Mouse (Mus musculus): ENCODE data around the gene Mks1. TPM values are rescaled to one million over a fixed set of nuclear protein-coding genes. Genes with fewer than 3 reads are reported as not detected.

Mks1 gene
- polyA plus RNA-seq, 1 experiment, result 5.0 TPM

GRCm38 (mm10) chr11:87904331-87904730 is 51.3 kb downstream of the Mks1 start:
- TF ChIP-seq CTCF (IDR thresholded peaks at IDR 0.05; ENCODE audit: extremely low read depth, insufficient read length, insufficient replicate concordance, low read depth, low read length) (no peak), POLR2A (IDR thresholded peaks at IDR 0.05; ENCODE audit: low read depth, low read length) (no peak)
- WGBS, result 73% methylated on average over 3 of the region's 3 CpGs
- H3K4me3 ChIP-seq (ENCODE audit: low read depth, low read length), result no peak overlapping the region
- no peaks in the 10 kb centered on the region for H3K4me1 ChIP-seq (ENCODE audit: control insufficient read depth, insufficient read depth, insufficient read length, low read length)
- no peaks in the 10 kb centered on the region for H3K36me3 ChIP-seq (ENCODE audit: control insufficient read depth, insufficient read depth, low read length)
- H3K27ac ChIP-seq (ENCODE audit: insufficient read depth, low read depth, low read length), result no peak overlapping the region
- H3K27me3 ChIP-seq (ENCODE audit: control insufficient read depth, insufficient read depth, low read length), result no peaks in the 10 kb centered on the region

Other genes with a start within 250 kb of the Mks1 start
- gene Hsf5, start 236.1 kb upstream of the Mks1 start, polyA plus RNA-seq (2012; rRNA removed), result 0.13 and 0.34 TPM in 2 replicates
- 16.3 and 19.6 TPM in 2 replicates for gene Rnf43, start 190.5 kb upstream of the Mks1 start, polyA plus RNA-seq (2012; rRNA removed)
- gene Supt4a, start 115.7 kb upstream of the Mks1 start, polyA plus RNA-seq (2012; rRNA removed), result 21.5 and 43.3 TPM in 2 replicates
- gene Tspoap1, start 92.7 kb upstream of the Mks1 start, polyA plus RNA-seq (2012; rRNA removed), result 0.89 and 1.3 TPM in 2 replicates
- 0.08 and 0.14 TPM in 2 replicates for gene Mpo, start 59.6 kb upstream of the Mks1 start, polyA plus RNA-seq (2012; rRNA removed)
- 0.20 TPM in 1 of 2 replicates, not detected in the other for gene Lpo, start 24.9 kb upstream of the Mks1 start, polyA plus RNA-seq (2012; rRNA removed)
- gene Epx, start 22.3 kb downstream of the Mks1 start, polyA plus RNA-seq (2012; rRNA removed), result 0.08 TPM in 1 of 2 replicates, not detected in the other
- gene Olfr462, start 39.1 kb downstream of the Mks1 start, polyA plus RNA-seq (2012; rRNA removed), result not detected in 2 replicates
- not detected in 2 replicates for gene Olfr463, start 44.2 kb downstream of the Mks1 start, polyA plus RNA-seq (2012; rRNA removed)
- not detected in 2 replicates for gene Olfr464, start 67.8 kb downstream of the Mks1 start, polyA plus RNA-seq (2012; rRNA removed)
- 72.7 and 140 TPM in 2 replicates for gene Dynll2, start 134.3 kb downstream of the Mks1 start, polyA plus RNA-seq (2012; rRNA removed)
- 37.3 and 52.4 TPM in 2 replicates for gene Srsf1, start 194.2 kb downstream of the Mks1 start, polyA plus RNA-seq (2012; rRNA removed)
- 6.1 and 10.6 TPM in 2 replicates for gene Vezf1, start 215.1 kb downstream of the Mks1 start, polyA plus RNA-seq (2012; rRNA removed)
- 12.3 and 13.3 TPM in 2 replicates for gene Cuedc1, start 244.8 kb downstream of the Mks1 start, polyA plus RNA-seq (2012; rRNA removed)

Measured in small intestine, adult 2 months (tissue).